Mouse (Mus musculus) MEL (cell line): Measurements from ENCODE around the gene Enho. TPM values are rescaled to one million over a fixed set of nuclear protein-coding genes. Genes with fewer than 3 reads are reported as not detected.

Experiments used
- DNase-seq: peaks from one replicate; pipeline ENCODE4 v3.0.0; 2011; ENCODE audit warnings: low read depth, low spot score
- H3K27ac ChIP-seq: 2 replicates; pipeline ENCODE4 v1.5.1; 2012; ENCODE audit warnings: low read depth, mild to moderate bottlenecking, control low read depth, low read length, moderate library complexity; ENCODE audit not compliant: control insufficient read depth
- H3K27me3 ChIP-seq, 2 experiments: fragments of 150-350 bp in 1 of 2; sonication (generic) in 1 of 2; 2 replicates each; pipeline ENCODE4 v1.6.1; 2012; ENCODE audit warnings: low read length in 2 of 2, mild to moderate bottlenecking in 2 of 2, improper control_type of control experiment in 1 of 2, moderate library complexity in 1 of 2; ENCODE audit not compliant: insufficient read depth in 2 of 2, control insufficient read depth in 1 of 2
- H3K36me3 ChIP-seq, 2 experiments: 2 replicates each; pipeline ENCODE4 v1.6.1; 2012 to 2014; ENCODE audit warnings: low read length in 2 of 2, improper control_type of control experiment in 1 of 2, inconsistent platforms in 1 of 2, mild to moderate bottlenecking in 1 of 2; ENCODE audit not compliant: insufficient read depth in 2 of 2, control insufficient read depth in 1 of 2
- H3K4me1 ChIP-seq, 2 experiments: fragments of 150-350 bp in 1 of 2; sonication (generic) in 1 of 2; 2 replicates each; pipeline ENCODE4 v1.6.1; 2012; ENCODE audit warnings: low read length in 2 of 2, improper control_type of control experiment in 1 of 2, mild to moderate bottlenecking in 1 of 2; ENCODE audit not compliant: insufficient read depth in 2 of 2, control insufficient read depth in 1 of 2
- H3K4me3 ChIP-seq, 2 experiments: fragments of 150-350 bp in 1 of 2; sonication (generic) in 1 of 2; 2 replicates each; pipeline ENCODE4 v1.5.1; 2012; ENCODE audit warnings: low read depth in 2 of 2, low read length in 2 of 2, mild to moderate bottlenecking in 2 of 2, moderate library complexity in 2 of 2, control low read depth in 1 of 2, improper control_type of control experiment in 1 of 2; ENCODE audit not compliant: control insufficient read depth in 1 of 2, insufficient read depth in 1 of 2
- H3K79me2 ChIP-seq: 2 replicates; pipeline ENCODE4 v1.6.1; 2012; ENCODE audit warnings: mild to moderate bottlenecking, low read length, moderate library complexity; ENCODE audit not compliant: control insufficient read depth, poor library complexity, insufficient read depth
- H3K9ac ChIP-seq: 2 replicates; pipeline ENCODE4 v1.6.1; 2012; ENCODE audit warnings: low read depth, mild to moderate bottlenecking, control low read depth, low read length, moderate library complexity; ENCODE audit not compliant: control insufficient read depth, poor library complexity, severe bottlenecking
- H3K9me3 ChIP-seq: fragments of 150-350 bp; sonication (generic); replicated peaks from 2 replicates; pipeline ENCODE4 v1.6.1; 2012; ENCODE audit warnings: mild to moderate bottlenecking, low read length, improper control_type of control experiment, moderate library complexity; ENCODE audit not compliant: insufficient read depth
- E2F4 ChIP-seq: IDR thresholded peaks from 2 replicates; pipeline ENCODE4 v1.6.1; 2011; ENCODE audit warnings: low read depth, low read length, improper control_type of control experiment, borderline replicate concordance
- EP300 ChIP-seq, 2 experiments: IDR thresholded peaks; 2 replicates each; pipeline ENCODE4 v1.6.1; 2011; ENCODE audit warnings: improper control_type of control experiment in 2 of 2, low read length in 2 of 2, low read depth in 1 of 2, mild to moderate bottlenecking in 1 of 2
- MAFK ChIP-seq: IDR thresholded peaks from 2 replicates; pipeline ENCODE4 v1.6.1; 2011; ENCODE audit warnings: low read depth, mild to moderate bottlenecking, low read length, improper control_type of control experiment, borderline replicate concordance
- MEF2A ChIP-seq: IDR thresholded peaks from 2 replicates; pipeline ENCODE4 v1.6.1; 2014; ENCODE audit warnings: low read depth, mild to moderate bottlenecking, inconsistent platforms, low read length, improper control_type of control experiment; ENCODE audit not compliant: poor library complexity, insufficient replicate concordance, severe bottlenecking; ENCODE audit errors: extremely low read depth
- MXI1 ChIP-seq: IDR thresholded peaks from 2 replicates; pipeline ENCODE4 v1.6.1; 2011; ENCODE audit warnings: mild to moderate bottlenecking, low read depth, low read length, improper control_type of control experiment
- MYC ChIP-seq: IDR thresholded peaks from 2 replicates; pipeline ENCODE4 v1.6.1; 2011; ENCODE audit warnings: low read depth, mild to moderate bottlenecking, low read length, improper control_type of control experiment, moderate library complexity
- NELFE ChIP-seq: IDR thresholded peaks from 2 replicates; pipeline ENCODE4 v1.6.1; 2011; ENCODE audit warnings: low read depth, low read length, improper control_type of control experiment
- NRF1 ChIP-seq: IDR thresholded peaks from 2 replicates; pipeline ENCODE4 v1.6.1; 2014; ENCODE audit warnings: low read depth, mild to moderate bottlenecking, inconsistent platforms, low read length, improper control_type of control experiment, moderate library complexity; ENCODE audit not compliant: poor library complexity, insufficient read depth, severe bottlenecking
- POLR2AphosphoS2 ChIP-seq: IDR thresholded peaks from 2 replicates; pipeline ENCODE4 v1.6.1; 2011; ENCODE audit warnings: low read length, improper control_type of control experiment
- RAD21 ChIP-seq: IDR thresholded peaks from 2 replicates; pipeline ENCODE4 v1.6.1; 2011; ENCODE audit warnings: mild to moderate bottlenecking, low read depth, low read length, improper control_type of control experiment
- RCOR1 ChIP-seq: IDR thresholded peaks from 2 replicates; pipeline ENCODE4 v1.6.1; 2012; ENCODE audit warnings: low read depth, mild to moderate bottlenecking, inconsistent platforms, low read length, improper control_type of control experiment
- TCF12 ChIP-seq: IDR thresholded peaks from 2 replicates; pipeline ENCODE4 v1.6.1; 2014; ENCODE audit warnings: low read depth, mild to moderate bottlenecking, inconsistent platforms, low read length, improper control_type of control experiment, moderate library complexity
- UBTF ChIP-seq: IDR thresholded peaks from 2 replicates; pipeline ENCODE4 v1.6.1; 2012; ENCODE audit warnings: low read depth, mild to moderate bottlenecking, inconsistent platforms, low read length, improper control_type of control experiment, moderate library complexity, borderline replicate concordance; ENCODE audit not compliant: insufficient read depth
- USF2 ChIP-seq, 2 experiments: IDR thresholded peaks; 2 replicates each; pipeline ENCODE4 v1.6.1; 2011 to 2012; ENCODE audit warnings: improper control_type of control experiment in 2 of 2, low read length in 2 of 2, borderline replicate concordance in 1 of 2, inconsistent platforms in 1 of 2, low read depth in 1 of 2, mild to moderate bottlenecking in 1 of 2; ENCODE audit not compliant: insufficient read depth in 1 of 2
- ZMIZ1 ChIP-seq: IDR thresholded peaks from 2 replicates; pipeline ENCODE4 v1.6.1; 2012; ENCODE audit warnings: low read depth, mild to moderate bottlenecking, inconsistent platforms, low read length, improper control_type of control experiment, moderate library complexity
- polyA plus RNA-seq, 2 experiments: library from polyadenylated mRNA; stranded (reverse) in 1 of 2; unstranded in 1 of 2; fragments of >175 nt in 1 of 2; fragments of >200 nt in 1 of 2; gene quantifications; 2 replicates each; pipeline versions ENCODE4 v1.2.1 to v1.2.4; 2012; ENCODE audit warnings: low replicate concordance in 2 of 2, low read depth in 1 of 2; ENCODE audit not compliant: insufficient read length in 2 of 2, insufficient read depth in 1 of 2, missing spikeins in 1 of 2
- total RNA-seq: library from RNA; depleted of rRNA; stranded (reverse); fragments of 300-350 nt; gene quantifications from 2 replicates; pipeline ENCODE4 v1.2.3, GENCODE M21; 2012

The Enho gene
- total and polyA plus RNA-seq, 3 experiments, result 0.19 to 0.40 TPM; not detected in 1

- no peak overlapping the region for H3K9ac ChIP-seq
- DNase-seq, result no peak
- peaks cover 11 to 27% of the 10 kb centered on the region in 2 experiments for H3K27me3 ChIP-seq
- TF ChIP-seq NELFE, result no peak
- no peak for TF ChIP-seq UBTF
- no peak for TF ChIP-seq POLR2AphosphoS2
- no peak for TF ChIP-seq ZMIZ1
- no peak for TF ChIP-seq RAD21
- TF ChIP-seq RCOR1, result no peak
- TF ChIP-seq TCF12, result no peak
- no peak for TF ChIP-seq EP300 (IDR thresholded peaks at IDR 0.05; ENCODE audit: low read depth in 1 of 2, low read length in 2 of 2)
- no peak for TF ChIP-seq NRF1
- TF ChIP-seq MYC, result no peak
- TF ChIP-seq MXI1, result no peak
- no peaks in the 10 kb centered on the region for H3K36me3 ChIP-seq
- no peaks in the 10 kb centered on the region for H3K9me3 ChIP-seq
- no peak overlapping the region for H3K4me3 ChIP-seq
- H3K79me2 ChIP-seq, result no peaks in the 10 kb centered on the region
- H3K4me1 ChIP-seq, result no peaks in the 10 kb centered on the region
- H3K27ac ChIP-seq, result no peak overlapping the region
Observed at GRCm38 (mm10) chr4:41630196-41630595, 9.9 kb downstream of the Enho start.

- TF ChIP-seq E2F4, result no peak
- no peak for TF ChIP-seq USF2 (IDR thresholded peaks at IDR 0.05; ENCODE audit: borderline replicate concordance in 1 of 2, insufficient read depth in 1 of 2, low read depth in 1 of 2, low read length in 2 of 2)
- TF ChIP-seq MEF2A, result no peak
- TF ChIP-seq MAFK, result no peak
- TF ChIP-seq POLR2AphosphoS2, result no peak
- Histone ChIP-seq H3K9ac (no peak overlapping the region), H3K4me3 (no peak overlapping the region), H3K9me3 (no peaks in the 10 kb centered on the region), H3K27me3 (peaks cover 10 to 24% of the 10 kb centered on the region in 2 experiments), H3K36me3 (no peaks in the 10 kb centered on the region), H3K27ac (no peak overlapping the region), H3K79me2 (no peaks in the 10 kb centered on the region), H3K4me1 (no peaks in the 10 kb centered on the region)
- DNase-seq, result peak; percentile 68
Observed at GRCm38 (mm10) chr4:41628202-41628927, 11.8 kb downstream of the Enho start.
